Mouse (Mus musculus) erythroblast, embryonic 14.5 days (primary cell): ENCODE measurements around the gene Cxadr. TPM values are rescaled to one million over a fixed set of nuclear protein-coding genes. Genes with fewer than 3 reads are reported as not detected.

Source experiments
- H3K27me3 ChIP-seq: 2 replicates; pipeline ENCODE4 v1.6.1; 2012; ENCODE audit warnings: inconsistent platforms; ENCODE audit not compliant: control insufficient read depth
- H3K36me3 ChIP-seq: 2 replicates; pipeline ENCODE4 v1.6.1; 2012; ENCODE audit warnings: mild to moderate bottlenecking, inconsistent platforms; ENCODE audit not compliant: control insufficient read depth
- H3K4me1 ChIP-seq: 2 replicates; pipeline ENCODE4 v1.6.1; 2012; ENCODE audit warnings: inconsistent platforms; ENCODE audit not compliant: control insufficient read depth
- H3K4me3 ChIP-seq: replicated peaks from 2 replicates; pipeline ENCODE3; 2012; ENCODE audit warnings: moderate library complexity, mild to moderate bottlenecking, inconsistent platforms
- H3K9me3 ChIP-seq: 2 replicates; pipeline ENCODE4 v1.6.1; 2012; ENCODE audit warnings: low read length, inconsistent platforms, mixed read lengths; ENCODE audit not compliant: control insufficient read depth
- GATA1 ChIP-seq: IDR thresholded peaks from 2 replicates; pipeline ENCODE4 v1.6.1; 2012; ENCODE audit warnings: low read length, inconsistent platforms, mixed read lengths
- TAL1 ChIP-seq: IDR thresholded peaks from 3 replicates; pipeline ENCODE4 v1.6.1; 2012; ENCODE audit warnings: low read length, inconsistent platforms, mixed read lengths
- polyA plus RNA-seq: library from polyadenylated mRNA; stranded (reverse); fragments of >175 nt; gene quantifications from 2 replicates; pipeline ENCODE4 v1.2.3, GENCODE M21; 2012

Gene Cxadr
- polyA plus RNA-seq, 1 experiment = not detected

GRCm38 (mm10) chr16:78319711-78320110 lies 18.4 kb downstream of the Cxadr start:
- no peaks in the 10 kb centered on the region for H3K36me3 ChIP-seq
- H3K9me3 ChIP-seq = no peaks in the 10 kb centered on the region
- H3K4me1 ChIP-seq = no peaks in the 10 kb centered on the region
- no peak overlapping the region for H3K4me3 ChIP-seq
- TF ChIP-seq TAL1 = no peak
- TF ChIP-seq GATA1 = no peak
- H3K27me3 ChIP-seq = no peaks in the 10 kb centered on the region

GRCm38 (mm10) chr16:78321559-78321958 lies 20.3 kb downstream of the Cxadr start:
- Histone ChIP-seq H3K9me3 (no peaks in the 10 kb centered on the region), H3K27me3 (no peaks in the 10 kb centered on the region), H3K4me1 (no peaks in the 10 kb centered on the region), H3K4me3 (no peak overlapping the region), H3K36me3 (no peaks in the 10 kb centered on the region)
- no peak for TF ChIP-seq TAL1
- TF ChIP-seq GATA1 = no peak

- H3K9me3 ChIP-seq = no peaks in the 10 kb centered on the region
- H3K4me1 ChIP-seq = no peaks in the 10 kb centered on the region
- TF ChIP-seq GATA1 = no peak
- TF ChIP-seq TAL1 = no peak
- no peak overlapping the region for H3K4me3 ChIP-seq
- no peaks in the 10 kb centered on the region for H3K36me3 ChIP-seq
- no peaks in the 10 kb centered on the region for H3K27me3 ChIP-seq
Measured at GRCm38 (mm10) chr16:78322140-78322539, 20.9 kb downstream of the Cxadr start.

- Histone ChIP-seq H3K36me3 (no peaks in the 10 kb centered on the region; the same call in 1 of the 2 replicates), H3K4me3 (no peak overlapping the region), H3K9me3 (no peaks in the 10 kb centered on the region), H3K4me1 (no peaks in the 10 kb centered on the region), H3K27me3 (no peaks in the 10 kb centered on the region)
- TF ChIP-seq TAL1 (no peak), GATA1 (no peak)
Measured at GRCm38 (mm10) chr16:78325972-78326848, 24.9 kb downstream of the Cxadr start.

GRCm38 (mm10) chr16:78327562-78327961 lies 26.3 kb downstream of the Cxadr start:
- no peaks in the 10 kb centered on the region for H3K27me3 ChIP-seq
- no peak overlapping the region for H3K4me3 ChIP-seq
- TF ChIP-seq GATA1 = no peak
- TF ChIP-seq TAL1 = no peak
- H3K4me1 ChIP-seq = no peaks in the 10 kb centered on the region
- no peaks in the 10 kb centered on the region; the same call in 1 of the 2 replicates for H3K36me3 ChIP-seq
- H3K9me3 ChIP-seq = no peaks in the 10 kb centered on the region

GRCm38 (mm10) chr16:78327999-78328398 lies 26.7 kb downstream of the Cxadr start:
- H3K4me3 ChIP-seq = no peak overlapping the region
- H3K36me3 ChIP-seq = peaks cover 3% of the 10 kb centered on the region; the same call in 1 of the 2 replicates
- H3K9me3 ChIP-seq = no peaks in the 10 kb centered on the region
- H3K4me1 ChIP-seq = no peaks in the 10 kb centered on the region
- TF ChIP-seq TAL1 = no peak
- no peak for TF ChIP-seq GATA1
- no peaks in the 10 kb centered on the region for H3K27me3 ChIP-seq

GRCm38 (mm10) chr16:78337226-78337625 lies 35.9 kb downstream of the Cxadr start:
- Histone ChIP-seq H3K9me3 (no peaks in the 10 kb centered on the region), H3K27me3 (no peaks in the 10 kb centered on the region), H3K36me3 (peaks cover 8% of the 10 kb centered on the region; the same call in 1 of the 2 replicates), H3K4me1 (no peaks in the 10 kb centered on the region), H3K4me3 (no peak overlapping the region)
- TF ChIP-seq TAL1 (no peak), GATA1 (no peak)

- H3K9me3 ChIP-seq = no peaks in the 10 kb centered on the region
- H3K4me3 ChIP-seq = no peak overlapping the region
- H3K27me3 ChIP-seq = no peaks in the 10 kb centered on the region
- TF ChIP-seq TAL1 (no peak), GATA1 (no peak)
- peaks cover 2% of the 10 kb centered on the region; the same call in 1 of the 2 replicates for H3K36me3 ChIP-seq
- no peaks in the 10 kb centered on the region for H3K4me1 ChIP-seq
Measured at GRCm38 (mm10) chr16:78341356-78341755, 40.1 kb downstream of the Cxadr start.

GRCm38 (mm10) chr16:78342767-78343166 lies 41.5 kb downstream of the Cxadr start:
- no peak for TF ChIP-seq GATA1
- TF ChIP-seq TAL1 = no peak
- H3K36me3 ChIP-seq = peaks cover 6% of the 10 kb centered on the region

More at GRCm38 (mm10) chr16:78342767-78343166, 41.5 kb downstream of the Cxadr start:
- Histone ChIP-seq H3K4me3 (no peak overlapping the region), H3K27me3 (no peaks in the 10 kb centered on the region), H3K4me1 (no peaks in the 10 kb centered on the region), H3K9me3 (no peaks in the 10 kb centered on the region)
